Mouse (Mus musculus) lung, embryonic 14.5 days (tissue): ENCODE measurements around the gene Sfxn3. TPM values are rescaled to one million over a fixed set of nuclear protein-coding genes. Genes with fewer than 3 reads are reported as not detected.

Source experiments
- ATAC-seq: fragments of 200-750 bp; cut with Nextera tagmentation; 2 replicates; pipeline ENCODE4 v1.8.0; 2017; ENCODE audit warnings: mild to moderate bottlenecking, moderate TSS enrichment, moderate library complexity; ENCODE audit not compliant: insufficient read depth
- DNase-seq: peaks from one replicate; pipeline ENCODE4 v3.0.0-alpha.2; 2015
- H3K27ac ChIP-seq: fragments of 300-500 bp; sonication (generic); 2 replicates; pipeline ENCODE4 v1.5.1; 2014; ENCODE audit warnings: low read depth, mild to moderate bottlenecking, moderate library complexity
- H3K27me3 ChIP-seq: fragments of 300-500 bp; sonication (generic); 2 replicates; pipeline ENCODE4 v1.6.1; 2014; ENCODE audit warnings: low read length, control low read depth; ENCODE audit not compliant: insufficient read depth
- H3K36me3 ChIP-seq: fragments of 300-500 bp; sonication (generic); 2 replicates; pipeline ENCODE4 v1.6.1; 2014; ENCODE audit warnings: control low read depth; ENCODE audit not compliant: insufficient read depth
- H3K4me1 ChIP-seq: fragments of 300-500 bp; sonication (generic); 2 replicates; pipeline ENCODE4 v1.6.1; 2014; ENCODE audit warnings: antibody characterized with exemption, control low read depth; ENCODE audit not compliant: insufficient read depth
- H3K4me2 ChIP-seq: fragments of 300-500 bp; sonication (generic); 2 replicates; pipeline ENCODE4 v1.6.1; 2014; ENCODE audit warnings: mild to moderate bottlenecking
- H3K4me3 ChIP-seq: fragments of 300-500 bp; sonication (generic); 2 replicates; pipeline ENCODE4 v1.5.1; 2014; ENCODE audit warnings: low read depth, low read length
- H3K9ac ChIP-seq: fragments of 300-500 bp; sonication (generic); 2 replicates; pipeline ENCODE4 v1.6.1; 2014
- H3K9me3 ChIP-seq: fragments of 300-500 bp; sonication (generic); 2 replicates; pipeline ENCODE4 v1.6.1; 2016; ENCODE audit warnings: low read depth, low read length, control low read depth
- CTCF ChIP-seq: IDR thresholded peaks from 2 replicates; pipeline ENCODE4 v1.5.1; 2016; ENCODE audit warnings: antibody characterized with exemption, low read depth
- WGBS: fragments of 180-500 bp; shearing (Covaris S2); extraction: QIAGEN DNeasy Blood & Tissue Kit; methylation state at CpG from one replicate; pipeline ENCODE4 v1.1.7; 2014; 5-methylcytosine and 5-hydroxymethylcytosine counted together
- polyA plus RNA-seq: library from polyadenylated mRNA; unstranded; fragments of >200 nt; fragmentation: Nextera tagmentation; extraction: Ambion mirVana; gene quantifications from 2 replicates; pipeline ENCODE4 v1.2.1, GENCODE M21; 2014

Gene Sfxn3
- polyA plus RNA-seq, 1 experiment from 2014 or later: 18.3 TPM

GRCm38 (mm10) chr19:45014981-45015402 lies 32.3 kb upstream of the Sfxn3 start:
- peaks cover 22% of the 10 kb centered on the region for H3K4me1 ChIP-seq
- 0% methylated on average over 25 of the region's 25 CpGs for WGBS
- DNase-seq: peak; percentile 71
- H3K4me2 ChIP-seq: peak overlapping the region; percentile 97
- TF ChIP-seq CTCF: no peak
- H3K9ac ChIP-seq: peak overlapping the region; percentile 91
- H3K9me3 ChIP-seq: no peaks in the 10 kb centered on the region
- peak overlapping the region; percentile 64 for H3K4me3 ChIP-seq
- no peaks in the 10 kb centered on the region for H3K27me3 ChIP-seq
- H3K36me3 ChIP-seq: peaks cover 28% of the 10 kb centered on the region
- H3K27ac ChIP-seq: peak overlapping the region; percentile 99
- peak; percentile 3; the same call in 1 of the 2 replicates for ATAC-seq

GRCm38 (mm10) chr19:45015518-45016281 lies 31.6 kb upstream of the Sfxn3 start:
- ATAC-seq: peak; percentile 1; the same call in 1 of the 2 replicates
- peaks cover 29% of the 10 kb centered on the region for H3K4me1 ChIP-seq

GRCm38 (mm10) chr19:45016341-45017215 lies 30.7 kb upstream of the Sfxn3 start:
- Histone ChIP-seq H3K27ac (peak overlapping the region; percentile 99), H3K9ac (peak overlapping the region; percentile 91), H3K36me3 (peaks cover 18% of the 10 kb centered on the region), H3K4me1 (peaks cover 36% of the 10 kb centered on the region), H3K9me3 (no peaks in the 10 kb centered on the region), H3K4me2 (peak overlapping the region; percentile 97), H3K27me3 (no peaks in the 10 kb centered on the region), H3K4me3 (peak overlapping the region; percentile 64)
- peak; percentile 93 for DNase-seq
- under 1% methylated on average over 17 of the region's 18 CpGs for WGBS
- TF ChIP-seq CTCF: no peak
- peak; percentile 42 for ATAC-seq

More at GRCm38 (mm10) chr19:45015518-45016281, 31.6 kb upstream of the Sfxn3 start:
- DNase-seq: peak; percentile 43
- no peaks in the 10 kb centered on the region for H3K27me3 ChIP-seq
- H3K9me3 ChIP-seq: no peaks in the 10 kb centered on the region
- no peak for TF ChIP-seq CTCF
- peak overlapping the region; percentile 91 for H3K9ac ChIP-seq
- peaks cover 21% of the 10 kb centered on the region for H3K36me3 ChIP-seq
- peak overlapping the region; percentile 64 for H3K4me3 ChIP-seq
- peak overlapping the region; percentile 99 for H3K27ac ChIP-seq
- peak overlapping the region; percentile 97 for H3K4me2 ChIP-seq
- WGBS: 0% methylated on average over 34 of the region's 34 CpGs

GRCm38 (mm10) chr19:45017216-45017771 lies 30.0 kb upstream of the Sfxn3 start:
- TF ChIP-seq CTCF: peak; percentile 63
- peaks cover 36% of the 10 kb centered on the region for H3K4me1 ChIP-seq
- DNase-seq: peak; percentile 90

GRCm38 (mm10) chr19:45017909-45018308 lies 29.4 kb upstream of the Sfxn3 start:
- WGBS: under 1% methylated on average over 48 of the region's 48 CpGs
- Histone ChIP-seq H3K4me2 (peak overlapping the region; percentile 97), H3K9me3 (no peaks in the 10 kb centered on the region), H3K4me1 (peaks cover 36% of the 10 kb centered on the region), H3K36me3 (peaks cover 22% of the 10 kb centered on the region), H3K4me3 (peak overlapping the region; percentile 64), H3K9ac (peak overlapping the region; percentile 91), H3K27me3 (no peaks in the 10 kb centered on the region), H3K27ac (peak overlapping the region; percentile 99)
- ATAC-seq: peak; percentile 61
- no peak for TF ChIP-seq CTCF
- peak; percentile 92 for DNase-seq

More at GRCm38 (mm10) chr19:45017216-45017771, 30.0 kb upstream of the Sfxn3 start:
- peak; percentile 47 for ATAC-seq
- H3K9ac ChIP-seq: peak overlapping the region; percentile 91
- under 1% methylated on average over 24 of the region's 27 CpGs for WGBS
- peak overlapping the region; percentile 64 for H3K4me3 ChIP-seq
- H3K27ac ChIP-seq: peak overlapping the region; percentile 99
- peak overlapping the region; percentile 97 for H3K4me2 ChIP-seq
- H3K27me3 ChIP-seq: no peaks in the 10 kb centered on the region
- H3K9me3 ChIP-seq: no peaks in the 10 kb centered on the region
- H3K36me3 ChIP-seq: peaks cover 18% of the 10 kb centered on the region

- Histone ChIP-seq H3K27me3 (no peaks in the 10 kb centered on the region), H3K27ac (peak overlapping the region; percentile 99), H3K4me1 (peaks cover 36% of the 10 kb centered on the region), H3K9ac (peak overlapping the region; percentile 91), H3K4me3 (peak overlapping the region; percentile 64), H3K4me2 (peak overlapping the region; percentile 97), H3K36me3 (peaks cover 26% of the 10 kb centered on the region), H3K9me3 (no peaks in the 10 kb centered on the region)
- WGBS: 0% methylated on average over 13 of the region's 13 CpGs
- DNase-seq (peak; percentile 63), ATAC-seq (peak; percentile 3; the same call in 1 of the 2 replicates)
- no peak for TF ChIP-seq CTCF
Observed at GRCm38 (mm10) chr19:45018351-45018831, 28.9 kb upstream of the Sfxn3 start.
